Mouse (Mus musculus) right cerebral cortex, postnatal 4 days (tissue): ENCODE results near the gene Nsd1.
A peak's percentile ranks its signal among the peaks of the same experiment; 100 is the strongest.

Experiments
- DNase-seq: peaks from one replicate; pipeline ENCODE4 v3.0.0-alpha.2; 2022

Nsd1 gene

DNA sequence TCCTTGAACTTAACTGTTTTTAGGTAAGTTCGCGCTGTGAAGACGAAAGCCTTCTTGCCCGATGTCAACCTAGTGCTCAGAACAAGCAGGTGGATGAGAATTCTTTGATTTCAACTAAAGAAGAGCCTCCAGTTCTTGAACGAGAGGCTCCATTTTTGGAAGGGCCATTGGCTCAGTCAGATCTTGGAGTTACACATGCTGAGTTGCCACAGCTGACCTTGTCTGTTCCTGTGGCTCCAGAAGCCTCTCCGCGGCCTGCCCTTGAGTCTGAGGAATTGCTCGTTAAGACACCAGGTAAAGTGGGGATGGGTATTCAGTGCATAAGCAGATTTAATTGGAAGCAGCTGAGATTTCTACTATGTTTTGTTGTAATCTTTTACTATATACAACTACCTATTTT is 51.9 kb downstream of the Nsd1 start:
- no peak for DNase-seq

DNA sequence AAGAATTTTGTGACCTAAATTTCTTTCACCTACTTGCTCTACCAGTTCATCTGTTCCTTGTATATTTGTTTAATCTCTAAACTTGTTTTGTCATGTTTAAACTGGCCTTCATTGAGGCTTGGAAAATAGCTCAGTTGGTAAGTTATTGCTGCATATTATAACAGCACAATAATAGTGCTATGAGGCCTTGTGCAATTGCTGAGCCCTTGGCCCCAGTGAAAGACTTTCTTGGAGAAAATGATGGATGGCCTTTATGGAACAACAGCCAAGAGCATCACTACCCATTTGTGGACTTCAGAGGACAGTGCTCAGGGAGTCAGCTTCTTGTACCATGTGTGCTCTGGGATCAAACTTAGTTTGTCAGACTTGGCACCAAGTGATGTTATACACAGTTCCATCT is 52.5 kb downstream of the Nsd1 start:
- no peak for DNase-seq

DNA sequence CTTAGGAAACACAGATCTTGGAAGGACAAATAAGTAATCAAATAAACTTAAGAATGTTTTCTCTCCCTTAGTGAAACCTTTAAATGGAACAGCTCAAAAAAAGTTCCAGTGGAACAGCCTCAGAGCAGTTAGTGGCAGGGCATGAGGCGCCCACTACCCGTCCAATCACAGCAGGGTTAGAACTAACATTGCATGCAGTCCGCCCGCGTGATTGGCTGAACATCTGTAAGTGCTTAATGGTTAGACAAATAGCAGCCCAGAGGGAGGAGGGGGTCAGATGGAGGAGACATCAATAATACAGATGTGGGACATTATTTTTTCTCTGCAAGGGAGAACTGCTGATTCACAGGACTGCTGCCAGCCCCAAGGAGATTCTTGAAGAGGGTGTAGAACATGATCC is 67.6 kb downstream of the Nsd1 start:
- no peak for DNase-seq

DNA sequence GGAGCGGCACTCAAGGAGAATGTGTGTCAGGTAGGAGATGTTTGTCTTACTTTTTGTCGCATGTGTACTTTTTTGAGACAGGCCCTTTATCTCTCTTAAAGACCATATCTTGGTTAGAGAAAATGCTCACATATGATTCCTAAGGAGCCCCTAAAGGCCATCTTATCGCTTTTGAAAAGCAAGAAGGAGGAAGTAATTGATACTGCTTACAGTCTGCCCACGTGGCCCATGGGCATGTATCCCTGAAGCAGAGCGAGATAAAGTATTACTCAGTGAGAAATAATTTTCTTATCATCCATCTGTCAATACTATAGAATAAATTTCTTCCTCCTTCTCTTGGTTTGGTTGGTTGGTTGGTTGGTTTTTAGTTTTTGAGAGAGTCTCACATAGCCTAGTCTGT is 68.1 kb downstream of the Nsd1 start:
- DNase-seq = no peak

DNA sequence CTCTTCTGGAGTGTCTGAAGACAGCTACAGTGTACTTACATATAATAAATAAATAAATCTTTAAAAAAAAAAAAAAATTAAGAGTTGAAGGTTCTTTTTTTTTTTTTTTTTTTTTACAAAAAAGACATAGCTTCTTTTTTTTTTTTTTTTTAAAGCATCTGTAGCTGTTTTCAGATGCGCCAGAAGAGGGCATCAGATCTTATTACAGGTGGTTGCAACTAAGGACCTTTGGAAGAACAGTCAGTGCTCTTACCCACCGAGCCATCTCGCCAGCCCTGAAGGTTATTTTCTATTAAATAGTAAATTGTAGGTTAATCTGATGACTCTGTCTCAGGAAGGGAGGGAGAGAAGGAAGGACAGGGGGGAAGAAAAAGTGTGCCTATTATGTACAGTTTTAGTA is 79.3 kb downstream of the Nsd1 start:
- DNase-seq = no peak

DNA sequence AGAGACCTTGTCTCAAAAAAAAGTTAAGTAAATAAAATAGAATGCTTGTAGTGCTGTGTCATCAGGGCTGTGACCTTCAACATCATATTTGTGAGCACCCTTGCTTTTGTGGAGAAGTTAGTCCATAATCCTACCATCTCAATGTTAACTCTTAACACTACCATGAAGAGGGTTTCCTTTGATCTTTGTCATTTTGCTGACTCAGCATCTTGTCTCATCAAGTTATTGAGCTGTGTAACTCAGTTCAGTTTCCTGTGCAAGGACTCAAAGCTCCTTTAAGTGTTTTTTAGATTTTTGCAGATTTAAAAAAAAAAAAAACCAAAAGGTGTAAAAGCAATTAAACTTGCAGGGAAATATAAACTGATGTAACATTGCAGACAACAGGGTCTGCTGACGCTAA is 87.2 kb downstream of the Nsd1 start:
- DNase-seq = no peak

DNA sequence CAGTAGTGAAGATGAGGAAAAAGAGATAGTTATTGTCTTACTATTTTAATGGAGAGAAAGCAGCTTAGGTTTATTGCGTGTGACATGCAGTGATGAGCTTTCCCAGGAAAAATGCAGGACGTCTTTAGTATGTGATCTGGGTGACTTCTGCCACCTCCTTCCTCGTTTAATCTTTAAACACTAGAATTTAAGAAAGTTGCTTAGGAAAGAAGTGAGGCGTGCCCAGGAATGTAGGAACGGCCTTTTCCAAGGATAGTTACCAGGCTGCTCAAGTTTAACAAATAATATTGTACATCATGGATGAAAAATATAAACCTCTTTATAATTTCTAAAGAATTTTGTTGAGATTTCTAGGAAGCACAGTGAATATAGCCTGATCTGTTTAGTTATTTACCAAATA is 91.3 kb downstream of the Nsd1 start:
- DNase-seq = no peak

DNA sequence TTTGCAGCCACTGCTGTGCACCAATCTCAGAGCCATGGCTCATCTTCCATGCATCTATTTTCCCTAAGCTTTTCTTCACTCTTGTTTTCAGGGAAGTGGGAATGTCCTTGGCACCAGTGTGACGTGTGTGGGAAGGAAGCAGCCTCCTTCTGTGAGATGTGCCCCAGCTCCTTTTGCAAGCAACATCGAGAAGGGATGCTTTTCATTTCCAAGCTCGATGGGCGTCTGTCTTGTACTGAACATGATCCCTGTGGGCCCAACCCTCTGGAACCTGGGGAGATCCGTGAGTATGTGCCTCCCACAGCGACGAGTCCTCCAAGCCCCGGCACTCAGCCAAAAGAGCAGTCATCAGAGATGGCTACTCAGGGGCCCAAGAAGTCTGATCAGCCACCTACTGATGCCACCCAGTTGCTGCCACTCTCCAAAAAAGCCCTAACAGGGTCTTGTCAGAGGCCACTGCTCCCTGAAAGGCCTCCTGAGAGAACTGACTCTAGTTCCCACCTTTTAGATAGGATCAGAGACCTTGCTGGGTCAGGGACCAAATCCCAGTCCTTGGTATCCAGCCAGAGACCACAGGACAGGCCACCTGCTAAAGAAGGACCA is 102.5 kb downstream of the Nsd1 start:
- no peak for DNase-seq

DNA sequence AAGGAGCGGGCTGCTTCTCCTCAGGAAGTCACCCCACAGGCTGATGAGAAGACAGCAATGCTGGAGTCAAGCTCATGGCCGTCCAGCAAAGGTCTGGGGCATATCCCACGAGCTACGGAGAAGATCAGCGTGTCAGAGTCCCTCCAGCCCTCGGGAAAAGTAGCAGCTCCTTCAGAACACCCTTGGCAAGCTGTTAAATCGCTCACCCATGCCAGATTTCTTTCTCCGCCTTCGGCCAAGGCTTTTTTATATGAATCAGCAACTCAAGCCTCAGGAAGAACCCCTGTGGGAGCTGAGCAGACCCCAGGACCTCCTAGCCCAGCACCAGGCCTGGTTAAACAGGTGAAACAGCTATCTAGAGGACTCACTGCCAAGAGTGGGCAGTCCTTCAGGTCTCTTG is 103.5 kb downstream of the Nsd1 start:
- no peak for DNase-seq

DNA sequence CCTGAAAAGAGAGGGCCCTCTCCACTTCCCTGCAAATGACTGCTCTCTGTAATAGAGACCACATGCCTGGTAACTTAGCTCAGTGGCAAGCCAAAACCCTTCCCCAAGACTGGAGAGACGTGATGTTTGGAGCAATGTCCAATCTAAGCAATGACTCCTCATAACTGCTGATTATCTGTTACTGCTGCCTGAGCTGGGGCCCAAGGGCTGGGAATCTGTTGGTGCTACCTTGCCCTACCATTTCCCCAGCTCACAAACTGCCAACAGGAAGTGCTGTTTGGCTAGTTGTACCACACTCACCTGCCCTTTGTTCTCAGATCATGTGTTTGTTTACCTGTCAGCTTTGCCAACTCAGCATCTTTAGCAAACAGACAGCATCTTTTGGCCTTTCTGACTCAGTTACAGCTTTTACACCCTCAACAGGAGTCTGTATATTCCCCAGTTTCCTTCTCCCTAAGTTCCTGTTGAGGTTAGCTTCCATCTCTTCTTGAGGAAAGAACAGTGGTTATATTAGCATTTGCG is 105.4 kb downstream of the Nsd1 start:
- DNase-seq = no peak

DNA sequence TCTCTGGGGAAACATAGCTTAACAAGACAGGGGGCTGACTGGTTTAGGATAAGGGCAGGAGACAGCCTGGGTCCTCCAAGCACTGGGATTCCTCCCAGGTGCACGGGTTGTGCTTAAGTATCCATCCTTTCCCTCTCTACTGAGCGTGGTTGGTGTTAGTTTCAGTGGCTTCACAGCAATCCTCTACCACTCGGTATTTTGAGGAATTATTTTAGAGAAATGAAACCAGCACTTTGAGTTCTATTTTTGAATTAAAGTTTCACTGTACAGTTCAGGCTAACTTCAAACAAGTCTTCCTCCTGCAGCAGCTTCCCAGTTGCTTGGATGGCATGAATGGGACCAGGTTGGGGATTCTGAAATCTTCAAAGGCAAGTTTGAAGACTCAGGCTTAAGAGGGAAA is 108.8 kb downstream of the Nsd1 start:
- DNase-seq = no peak

DNA sequence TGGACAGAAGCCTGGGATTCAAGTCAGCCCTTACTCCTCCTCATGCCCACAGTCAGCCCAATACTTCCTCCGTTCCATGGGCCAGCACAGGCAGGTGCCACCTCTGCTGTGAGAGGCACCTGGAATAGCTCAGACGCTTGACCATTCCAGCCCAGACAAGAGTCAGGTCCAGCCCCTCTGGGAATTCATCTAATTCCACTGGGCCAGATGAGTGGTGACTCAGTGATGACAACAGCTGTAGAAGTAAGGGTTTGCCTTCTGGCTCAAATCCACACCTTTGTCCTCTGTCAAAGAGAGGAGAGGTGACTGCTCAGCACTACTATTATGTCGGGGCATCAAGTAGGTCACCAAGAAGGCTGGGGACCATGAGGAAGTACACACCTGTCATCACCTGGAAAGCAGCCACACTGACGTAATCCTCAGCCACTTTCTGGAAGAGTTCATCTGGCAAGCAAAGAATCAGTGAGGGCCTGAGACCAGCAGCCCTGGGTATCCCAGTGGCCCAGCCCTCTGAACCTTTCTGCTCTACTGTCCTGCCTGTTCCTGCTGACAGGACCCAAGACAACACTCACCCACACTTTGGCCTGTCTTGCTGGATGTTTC is 110.5 kb downstream of the Nsd1 start, which contains the start of gene Prelid1:
Gene Prelid1, plus strand, starts transcription at position 570 of the 603 bp plus-strand sequence.
- DNase-seq = no peak

DNA sequence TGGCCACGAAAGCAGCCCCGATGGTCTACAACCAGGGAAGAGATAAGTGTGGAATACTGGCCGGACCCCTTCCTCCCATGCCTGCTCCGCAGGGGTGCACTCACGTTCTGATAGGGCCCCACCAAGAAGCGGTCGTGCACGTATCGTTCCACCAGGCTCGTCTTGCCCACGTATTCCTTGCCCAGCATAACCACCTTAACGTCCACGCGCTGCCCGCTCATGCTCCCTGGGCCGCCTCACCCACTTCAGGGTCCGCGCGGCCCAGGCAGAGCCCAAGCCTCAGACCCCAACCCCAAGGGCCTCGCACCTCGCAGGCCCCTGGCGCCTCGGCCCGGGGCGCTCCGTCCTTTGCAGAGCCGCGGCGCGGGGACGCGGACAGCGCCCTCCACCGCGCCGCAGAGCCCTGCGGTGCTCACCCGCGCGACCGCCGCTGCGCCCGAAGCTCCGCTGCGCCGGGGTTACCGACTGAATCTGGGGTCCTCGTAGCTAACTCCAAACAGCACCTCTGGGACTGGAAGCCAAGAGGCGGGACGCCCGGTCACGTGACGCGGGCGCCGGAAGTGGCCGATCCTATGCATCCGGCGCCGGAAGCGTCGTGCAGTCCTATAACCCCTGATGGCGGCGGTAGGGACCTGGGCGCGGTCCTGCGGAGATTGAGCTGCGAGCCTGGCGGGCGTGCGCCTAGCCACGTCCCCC is 112.0 kb downstream of the Nsd1 start, which contains the start of gene Rab24:
Gene Rab24, minus strand, starts transcription at position 513 of the 696 bp plus-strand sequence.
- DNase-seq = peak; percentile 87

DNA sequence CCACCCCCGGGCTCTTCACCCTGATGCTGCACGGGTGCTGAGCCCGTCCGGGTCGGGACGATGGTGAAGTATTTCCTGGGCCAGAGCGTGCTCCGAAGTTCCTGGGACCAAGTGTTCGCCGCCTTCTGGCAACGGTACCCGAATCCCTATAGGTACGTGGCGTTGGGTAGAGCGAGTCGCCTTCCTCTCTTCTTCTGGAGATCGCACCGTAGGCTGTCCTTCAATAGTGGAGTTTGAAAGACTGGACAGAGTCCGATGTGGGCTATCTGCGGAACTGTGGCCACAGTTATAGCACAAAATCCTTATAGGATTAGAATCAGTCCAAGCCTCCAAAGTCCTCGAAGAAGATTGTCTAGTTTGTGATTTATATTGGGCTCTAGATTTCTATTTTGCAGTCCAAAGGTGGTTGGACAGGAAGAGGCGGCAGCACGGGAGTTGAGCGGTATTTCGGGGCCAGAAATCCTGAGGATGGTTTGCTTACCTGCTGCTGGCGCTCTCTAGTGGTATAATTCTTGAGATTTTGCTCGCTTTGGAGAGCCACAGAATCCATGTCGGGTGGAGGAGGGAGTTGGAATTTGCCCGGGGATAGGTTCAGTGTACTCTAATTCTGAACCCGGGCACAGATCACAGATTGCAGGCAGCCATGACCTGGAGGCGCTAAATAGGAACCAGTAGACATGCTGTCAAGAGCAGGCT is 112.7 kb downstream of the Nsd1 start:
- DNase-seq = no peak

DNA sequence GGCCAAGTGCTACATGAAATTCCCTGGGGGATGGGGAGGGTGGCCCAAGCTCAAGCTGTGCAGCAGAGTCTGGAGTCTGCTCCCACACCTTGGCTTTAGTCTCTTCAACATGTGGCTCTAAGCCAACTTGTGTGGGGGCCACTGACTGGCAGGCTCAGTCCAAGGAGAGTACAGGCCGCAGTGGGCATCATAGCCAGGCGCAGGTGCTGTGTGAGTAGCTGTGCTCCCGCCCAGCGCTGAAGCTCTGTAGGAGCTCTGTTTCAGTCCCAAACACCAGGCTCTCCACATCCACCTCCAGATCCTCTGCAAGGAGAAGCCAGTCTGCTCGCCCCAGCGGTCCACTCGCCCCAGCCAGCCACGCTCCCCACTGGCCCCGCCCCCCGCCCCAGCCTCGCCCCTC is 116.0 kb downstream of the Nsd1 start:
- no peak for DNase-seq

DNA sequence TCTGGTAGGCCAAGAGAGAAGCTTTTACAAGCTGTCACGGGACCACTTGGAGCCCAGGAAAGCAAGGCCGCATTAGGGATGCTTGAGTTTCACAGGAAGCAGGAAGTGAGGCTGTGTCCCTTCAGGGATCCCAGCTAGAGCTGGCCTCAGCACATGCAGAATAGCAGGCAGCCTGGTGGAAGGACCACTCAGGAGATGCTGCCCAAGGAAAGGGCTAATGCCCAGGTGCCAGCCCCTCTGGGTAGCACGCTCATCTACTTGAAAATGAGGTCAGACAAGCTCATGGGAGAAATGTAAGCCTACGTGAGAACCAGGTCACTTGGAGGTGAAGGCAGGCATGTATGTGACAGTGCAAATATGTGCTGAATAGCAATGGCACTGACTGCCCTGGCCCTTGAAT is 117.6 kb downstream of the Nsd1 start:
- DNase-seq = no peak

DNA sequence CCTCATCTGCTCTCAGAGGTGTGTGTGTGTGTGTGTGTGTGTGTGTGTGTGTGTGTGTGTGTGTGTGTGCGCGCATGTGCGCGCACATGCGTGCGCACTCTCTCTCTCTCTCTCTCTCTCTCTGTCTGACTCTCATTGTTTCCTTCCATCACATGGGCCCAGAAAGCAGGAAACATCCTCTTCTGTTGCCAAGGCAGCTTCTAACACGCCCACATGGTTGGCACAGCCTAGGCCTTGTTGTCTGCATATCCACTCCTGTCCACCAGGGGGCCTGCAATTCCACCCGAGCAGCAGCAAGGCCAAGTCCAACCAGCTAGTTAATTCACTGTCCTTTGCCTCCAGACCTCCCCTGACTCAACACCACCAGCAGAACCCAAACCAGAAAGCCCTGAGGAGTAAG is 118.1 kb downstream of the Nsd1 start:
- peak; percentile 77 for DNase-seq

DNA sequence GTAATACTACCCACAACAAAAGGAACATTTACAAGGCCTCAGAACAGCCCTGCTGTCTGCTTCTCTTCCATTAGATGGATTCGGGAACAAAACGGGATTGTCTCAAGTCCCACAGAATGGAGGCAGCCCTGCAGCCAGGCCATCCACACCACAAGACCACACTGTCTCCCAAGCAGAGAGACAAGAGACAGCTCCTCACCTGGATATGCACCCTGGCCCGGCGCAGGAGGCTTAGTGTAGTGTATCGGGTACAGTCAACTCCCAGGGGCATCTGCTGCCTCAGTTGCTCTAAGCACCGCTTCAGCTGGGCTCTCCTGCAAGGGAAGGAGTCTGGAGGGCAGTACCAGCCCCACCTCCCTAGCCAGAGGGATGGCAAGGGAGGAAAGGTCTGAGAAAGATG is 118.6 kb downstream of the Nsd1 start:
- DNase-seq = no peak

DNA sequence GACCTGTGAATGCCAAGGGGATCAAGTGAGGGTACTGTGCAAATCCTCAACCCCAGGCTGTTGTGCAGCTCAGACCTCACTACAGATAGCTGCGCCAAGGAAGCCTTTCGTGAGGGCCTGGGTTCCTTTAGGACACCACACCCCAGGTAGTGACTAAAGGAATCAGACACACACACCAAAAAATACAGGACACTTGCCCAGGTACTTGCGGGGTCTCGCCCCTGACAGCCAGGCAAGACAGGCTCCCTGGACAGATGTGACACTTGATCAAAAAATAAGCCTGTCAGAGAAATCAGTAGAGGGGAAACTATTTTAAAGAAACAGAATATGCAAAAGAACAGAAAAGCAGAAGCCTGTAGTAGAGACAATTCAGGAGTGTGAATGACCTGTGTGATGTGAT is 119.1 kb downstream of the Nsd1 start:
- no peak for DNase-seq

DNA sequence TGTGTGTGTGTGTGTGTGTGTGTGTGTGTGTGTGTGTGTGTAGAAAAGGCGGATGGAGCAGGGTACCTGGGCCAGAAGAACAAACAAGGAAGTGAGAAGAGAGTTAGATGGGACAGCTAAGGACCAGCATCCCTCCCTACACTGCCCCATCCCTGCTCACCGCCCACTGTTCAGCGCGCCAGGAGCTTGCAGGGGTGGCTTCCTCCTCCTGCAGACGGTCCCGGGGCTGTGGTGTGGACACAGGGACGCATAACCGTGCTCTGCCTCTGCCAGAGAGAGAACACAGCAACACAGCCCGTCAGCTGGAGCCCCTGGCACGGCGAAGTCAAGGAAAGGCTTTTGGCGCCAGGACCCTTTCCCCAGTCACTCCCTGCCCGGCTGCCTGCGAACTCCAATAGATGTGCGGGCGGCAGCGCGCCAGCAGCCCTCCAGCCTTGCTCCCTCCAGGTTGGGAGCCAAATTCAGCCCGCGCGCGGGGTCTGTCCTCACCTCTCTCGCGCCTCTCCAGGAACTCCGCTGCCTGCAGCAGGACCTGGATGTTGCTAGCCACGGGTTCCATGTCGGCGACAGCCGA is 119.6 kb downstream of the Nsd1 start:
- peak; percentile 62 for DNase-seq

DNA sequence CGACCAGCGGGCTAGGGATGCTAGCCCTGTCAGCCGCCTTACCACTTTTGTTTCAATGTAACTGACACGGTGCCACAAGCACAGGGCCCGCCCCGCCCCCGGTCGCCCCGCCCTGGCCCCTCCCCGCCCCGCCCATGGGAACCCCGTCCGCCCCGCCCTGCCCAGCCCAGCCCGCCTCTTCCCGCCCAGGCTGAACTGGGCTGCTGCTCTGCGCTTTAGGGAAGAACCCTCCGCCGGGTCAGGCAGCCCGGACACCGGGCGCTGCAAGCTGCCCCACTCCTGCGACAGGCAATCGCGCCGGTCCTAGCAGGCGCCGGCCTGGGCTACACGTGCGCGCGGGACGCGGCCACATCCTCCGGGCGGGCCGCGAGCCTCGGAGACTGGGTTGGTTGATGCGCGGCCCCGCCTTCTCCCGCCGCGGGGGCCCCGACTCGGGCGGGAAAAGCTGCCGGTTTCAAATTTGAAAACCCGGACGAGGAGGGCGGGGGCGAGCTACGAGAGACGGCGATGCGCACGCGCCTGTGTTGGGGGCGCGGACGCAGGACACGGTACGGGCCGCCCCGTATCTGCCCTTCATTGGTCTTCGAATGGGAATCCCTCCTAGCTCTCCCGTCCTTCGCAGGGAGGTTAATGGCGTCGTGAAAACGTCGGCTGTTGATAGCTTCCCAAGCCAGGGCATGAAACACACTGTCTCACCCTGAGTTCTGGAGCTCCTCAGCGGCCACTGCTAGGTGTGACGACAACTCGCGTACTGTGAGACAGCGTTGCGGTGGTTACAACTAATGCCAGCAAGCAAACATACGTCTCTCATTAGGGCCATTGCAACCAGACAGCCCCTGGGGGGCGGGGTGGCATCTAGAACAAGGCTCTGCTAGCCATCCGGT is 120.3 kb downstream of the Nsd1 start, which contains the start of gene Mxd3:
Gene Mxd3, minus strand, starts transcription at position 141 of the 884 bp plus-strand sequence.
- DNase-seq = peak; percentile 86
